Mouse (Mus musculus): ENCODE measurements around the gene Tbc1d23.

DNA sequence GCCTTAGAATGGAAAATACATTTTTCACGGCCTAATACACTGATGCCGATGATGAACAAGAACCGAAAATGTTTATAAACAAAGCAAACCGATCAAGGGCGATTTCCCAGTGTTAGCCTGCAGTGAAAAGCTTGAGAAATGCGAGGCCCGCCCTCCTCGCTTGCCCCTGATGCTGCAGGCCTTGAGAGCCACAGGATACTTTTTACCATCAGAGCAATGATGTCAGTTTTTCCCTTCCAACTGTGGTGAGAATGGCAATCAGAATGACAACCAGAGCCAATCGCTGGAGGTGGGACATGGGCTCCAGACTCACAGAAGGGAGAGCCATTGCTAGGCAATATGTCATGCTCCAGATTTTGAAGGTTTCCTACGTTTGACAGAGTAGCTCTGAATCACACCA is 28.8 kb upstream of the Tbc1d23 start:
- TF ChIP-seq POLR2A (IDR thresholded peaks at IDR 0.05; ENCODE audit: low read depth, low read length) (no peak), CTCF (IDR thresholded peaks at IDR 0.05; ENCODE audit: extremely low read depth, insufficient read depth, insufficient read length, insufficient replicate concordance) (no peak)

Data from spleen, adult 2 months (tissue).